Mouse (Mus musculus) embryo, embryonic 9.5 days (tissue): Measurements from ENCODE around the gene Gabrq.

Experiments used
- DNase-seq: peaks from one replicate; pipeline ENCODE4 v3.0.0-alpha.2; 2017; ENCODE audit errors: extremely low spot score

Gene Gabrq

GRCm38 (mm10) chrX:72824776-72825588, at the start of gene Gabrq:
Gene Gabrq (plus strand): TSS chrX:72825178.
- peak; percentile 34 for DNase-seq

- DNase-seq, result peak; percentile 16
These were observed 36.0 kb upstream of the Gabrq start for GRCm38 (mm10) chrX:72788773-72789557.

- DNase-seq, result no peak
These were observed 35.5 kb upstream of the Gabrq start for GRCm38 (mm10) chrX:72789558-72789871.

- peak; percentile 45 for DNase-seq
These were observed 5.4 kb upstream of the Gabrq start for GRCm38 (mm10) chrX:72819594-72819993.

GRCm38 (mm10) chrX:72823310-72823709, 1.7 kb upstream of the Gabrq start:
- no peak for DNase-seq

GRCm38 (mm10) chrX:72825589-72825905, 569 bp downstream of the Gabrq start:
- no peak for DNase-seq
